Mouse (Mus musculus) hindbrain, embryonic 10.5 days (tissue): Measurements from ENCODE around the gene Tnfsf12. TPM values are rescaled to one million over a fixed set of nuclear protein-coding genes. Genes with fewer than 3 reads are reported as not detected.

ENCODE experiments used
- DNase-seq: peaks from one replicate; pipeline ENCODE4 v3.0.0-alpha.2; 2017; ENCODE audit warnings: low spot score
- H3K27ac ChIP-seq: fragments of 300-500 bp; sonication (generic); 2 replicates; pipeline ENCODE4 v1.5.1; 2016; ENCODE audit warnings: mild to moderate bottlenecking, moderate library complexity
- H3K27me3 ChIP-seq: fragments of 300-500 bp; sonication (generic); 2 replicates; pipeline ENCODE4 v1.6.1; 2016; ENCODE audit warnings: mild to moderate bottlenecking; ENCODE audit not compliant: poor library complexity, insufficient read depth, severe bottlenecking
- H3K36me3 ChIP-seq: fragments of 300-500 bp; sonication (generic); 2 replicates; pipeline ENCODE4 v1.6.1; 2016; ENCODE audit warnings: mild to moderate bottlenecking, moderate library complexity
- H3K4me1 ChIP-seq: fragments of 300-500 bp; sonication (generic); replicated peaks from 2 replicates; pipeline ENCODE4 v1.6.1; 2016; ENCODE audit warnings: mild to moderate bottlenecking
- H3K4me3 ChIP-seq: fragments of 300-500 bp; sonication (generic); 2 replicates; pipeline ENCODE4 v1.5.1; 2016; ENCODE audit warnings: mild to moderate bottlenecking, moderate library complexity
- H3K9me3 ChIP-seq: fragments of 300-500 bp; sonication (generic); 2 replicates; pipeline ENCODE4 v1.6.1; 2016; ENCODE audit warnings: mild to moderate bottlenecking, moderate library complexity
- WGBS: fragments of 180-500 bp; shearing (Covaris S2); methylation state at CpG from one replicate; pipeline ENCODE4 v1.1.7; 2016; 5-methylcytosine and 5-hydroxymethylcytosine counted together
- polyA plus RNA-seq: library from polyadenylated mRNA; unstranded; fragments of >200 nt; fragmentation: Nextera tagmentation; extraction: Ambion mirVana; gene quantifications from 2 replicates; pipeline ENCODE4 v1.2.1, GENCODE M21; 2016

Gene Tnfsf12
- polyA plus RNA-seq, 1 experiment from 2014 or later: 2.3 TPM

DNA sequence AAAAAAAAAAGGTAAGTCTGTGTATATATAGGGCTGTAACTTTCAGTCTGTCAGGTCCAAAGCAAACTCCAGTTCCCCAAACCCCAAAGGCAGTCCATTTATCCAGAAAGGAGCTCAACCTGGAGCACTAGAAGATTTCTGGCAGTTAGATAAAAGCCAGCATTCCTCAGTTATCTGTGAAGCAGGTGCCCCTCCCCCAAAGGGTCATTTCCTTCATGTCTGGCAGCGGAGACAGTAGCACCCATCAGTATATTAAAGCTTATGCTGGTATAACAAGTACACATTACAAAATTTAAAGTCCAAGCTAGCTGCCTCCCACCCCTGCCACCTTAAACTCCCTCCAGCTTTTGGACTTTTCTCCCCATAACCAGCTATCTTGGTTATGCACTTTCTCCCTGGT lies 3.9 kb upstream of the Tnfsf12 start:
- H3K4me1 ChIP-seq: peaks cover 13% of the 10 kb centered on the region
- 0 out of 2 replicates have a peak, but pooled peaks cover 9% of the 10 kb centered on the region for H3K27me3 ChIP-seq
- no peaks in the 10 kb centered on the region for H3K36me3 ChIP-seq
- H3K4me3 ChIP-seq: no peak overlapping the region
- H3K27ac ChIP-seq: no peak overlapping the region
- no peaks in the 10 kb centered on the region for H3K9me3 ChIP-seq
- no peak for DNase-seq
- WGBS: 75% methylated on average over 1 of the region's 1 CpGs

DNA sequence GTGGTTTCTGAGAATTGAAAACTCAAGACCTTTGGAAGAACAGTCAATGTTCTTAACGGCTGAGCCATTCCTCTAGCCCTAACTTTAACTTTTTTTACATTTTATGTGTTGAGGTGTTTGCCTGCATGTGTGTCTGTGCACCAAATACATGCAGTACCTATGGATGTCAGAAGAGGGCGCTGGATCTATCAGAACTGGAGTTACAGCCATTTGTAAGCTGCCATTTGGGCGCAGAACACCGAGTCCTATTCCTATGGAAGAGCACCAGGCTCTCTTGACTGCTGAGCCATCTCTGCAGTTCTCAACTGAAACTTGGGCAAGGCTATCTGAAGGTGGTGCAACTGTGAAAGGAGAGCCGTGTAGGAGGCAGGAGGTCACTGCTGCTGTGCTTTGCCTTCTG lies 2.9 kb upstream of the Tnfsf12 start:
- WGBS: 73% methylated on average over 5 of the region's 5 CpGs

DNA sequence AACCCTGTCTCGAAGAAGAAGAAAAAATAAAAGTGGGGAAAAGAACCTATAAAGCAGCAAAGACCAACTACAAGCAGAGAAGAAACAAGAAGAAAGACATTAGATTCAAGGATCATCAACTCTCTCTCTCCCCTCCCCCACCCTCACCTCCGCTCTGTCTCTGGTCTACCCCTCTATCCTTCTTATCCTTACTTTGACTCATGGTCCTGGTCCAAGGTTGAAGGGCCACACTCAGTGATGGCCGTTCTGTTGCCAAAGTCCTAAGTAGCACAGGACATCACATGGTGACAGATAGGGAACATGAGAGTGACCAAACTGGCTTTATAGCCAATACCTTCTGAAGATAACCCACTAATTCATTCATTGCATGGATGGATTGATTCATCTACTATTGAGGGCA lies 1.7 kb upstream of the Tnfsf12 start:
- Histone ChIP-seq H3K36me3 (no peaks in the 10 kb centered on the region), H3K27me3 (0 out of 2 replicates have a peak, but pooled peaks cover 9% of the 10 kb centered on the region), H3K4me3 (no peak overlapping the region), H3K4me1 (peaks cover 18% of the 10 kb centered on the region), H3K9me3 (no peaks in the 10 kb centered on the region), H3K27ac (no peak overlapping the region)
- no peak for DNase-seq
- 89% methylated on average over 3 of the region's 3 CpGs for WGBS

More for the DNA sequence above, 2.9 kb upstream of the Tnfsf12 start:
- Histone ChIP-seq H3K36me3 (no peaks in the 10 kb centered on the region), H3K27me3 (0 out of 2 replicates have a peak, but pooled peaks cover 9% of the 10 kb centered on the region), H3K4me3 (no peak overlapping the region), H3K27ac (no peak overlapping the region), H3K4me1 (peaks cover 13% of the 10 kb centered on the region), H3K9me3 (no peaks in the 10 kb centered on the region)
- no peak for DNase-seq

DNA sequence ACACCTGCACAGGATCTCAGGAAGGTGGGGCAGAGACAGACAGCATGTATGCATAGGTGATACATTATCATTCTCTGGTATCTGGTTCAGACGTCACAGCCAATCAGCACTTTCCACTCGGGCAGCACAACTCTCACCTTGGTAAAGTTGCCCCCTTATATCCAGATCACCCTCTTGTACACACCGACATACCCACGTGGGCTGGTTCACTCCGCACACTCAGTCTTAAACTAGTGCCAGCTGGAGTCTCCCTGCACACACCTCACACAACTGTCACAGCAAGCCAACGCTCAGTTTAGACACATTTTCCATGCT lies 646 bp downstream of the Tnfsf12 start:
- peak overlapping the region; percentile 59 for H3K4me3 ChIP-seq
- 34% methylated on average over 6 of the region's 6 CpGs for WGBS
- H3K4me1 ChIP-seq: peaks cover 19% of the 10 kb centered on the region
- H3K36me3 ChIP-seq: no peaks in the 10 kb centered on the region
- DNase-seq: no peak
- no peaks in the 10 kb centered on the region for H3K9me3 ChIP-seq
- H3K27me3 ChIP-seq: 0 out of 2 replicates have a peak, but pooled peaks cover 9% of the 10 kb centered on the region
- H3K27ac ChIP-seq: peak overlapping the region; percentile 89

DNA sequence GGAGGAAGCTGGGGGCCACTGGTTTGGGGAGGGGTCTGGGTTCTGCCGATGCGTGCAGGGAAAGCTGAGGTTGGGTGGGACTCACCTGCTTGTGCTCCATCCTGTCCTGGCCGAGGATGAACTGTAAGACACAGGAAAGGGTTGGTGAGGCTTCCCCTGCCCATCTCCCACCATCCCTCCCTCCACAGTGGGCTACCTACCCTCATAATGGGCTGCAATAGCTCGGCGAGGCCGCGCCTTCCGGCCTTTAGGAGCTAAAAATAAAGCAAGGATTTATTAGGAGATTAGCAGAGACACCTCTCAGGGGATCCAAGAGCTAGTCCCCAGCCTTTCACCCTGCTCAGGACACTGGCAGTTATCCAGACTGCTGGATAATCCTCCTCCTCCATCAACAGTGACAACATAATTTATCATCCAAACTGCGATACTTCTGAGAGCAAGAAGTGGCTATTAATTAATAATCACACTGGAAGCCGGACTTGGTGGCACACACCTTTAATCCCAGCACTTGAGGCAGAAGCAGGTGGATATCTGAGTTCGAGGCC lies 2.2 kb downstream of the Tnfsf12 start:
- Histone ChIP-seq H3K9me3 (no peaks in the 10 kb centered on the region), H3K27ac (no peak overlapping the region), H3K27me3 (0 out of 2 replicates have a peak, but pooled peaks cover 9% of the 10 kb centered on the region), H3K4me3 (no peak overlapping the region), H3K36me3 (no peaks in the 10 kb centered on the region), H3K4me1 (peaks cover 22% of the 10 kb centered on the region)
- WGBS: 71% methylated on average over 11 of the region's 11 CpGs
- DNase-seq: no peak

DNA sequence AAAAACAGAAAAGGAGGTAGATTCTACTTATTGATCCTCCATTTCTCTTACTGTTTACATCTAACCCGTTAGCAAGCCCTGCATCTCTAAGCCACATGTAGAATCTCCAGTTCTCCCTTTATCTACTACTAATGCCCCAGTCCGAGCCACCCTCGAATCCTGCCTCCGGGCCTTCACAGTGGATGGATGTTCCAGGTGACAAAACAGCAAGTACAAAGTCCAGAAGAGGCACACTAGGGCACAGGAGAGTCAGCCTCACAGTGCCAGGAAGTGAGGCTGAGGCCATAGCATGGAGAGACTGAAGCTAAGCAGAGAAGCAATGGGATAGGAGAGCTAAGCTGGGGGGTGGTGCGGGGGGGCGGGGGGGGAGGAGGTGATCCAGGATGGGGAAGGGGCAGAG lies 2.8 kb downstream of the Tnfsf12 start:
- H3K27me3 ChIP-seq: 0 out of 2 replicates have a peak, but pooled peaks cover 9% of the 10 kb centered on the region
- H3K4me3 ChIP-seq: no peak overlapping the region
- H3K4me1 ChIP-seq: peaks cover 22% of the 10 kb centered on the region
- no peaks in the 10 kb centered on the region for H3K9me3 ChIP-seq
- no peak overlapping the region for H3K27ac ChIP-seq
- no peak for DNase-seq
- no peaks in the 10 kb centered on the region for H3K36me3 ChIP-seq
- 82% methylated on average over 6 of the region's 6 CpGs for WGBS

DNA sequence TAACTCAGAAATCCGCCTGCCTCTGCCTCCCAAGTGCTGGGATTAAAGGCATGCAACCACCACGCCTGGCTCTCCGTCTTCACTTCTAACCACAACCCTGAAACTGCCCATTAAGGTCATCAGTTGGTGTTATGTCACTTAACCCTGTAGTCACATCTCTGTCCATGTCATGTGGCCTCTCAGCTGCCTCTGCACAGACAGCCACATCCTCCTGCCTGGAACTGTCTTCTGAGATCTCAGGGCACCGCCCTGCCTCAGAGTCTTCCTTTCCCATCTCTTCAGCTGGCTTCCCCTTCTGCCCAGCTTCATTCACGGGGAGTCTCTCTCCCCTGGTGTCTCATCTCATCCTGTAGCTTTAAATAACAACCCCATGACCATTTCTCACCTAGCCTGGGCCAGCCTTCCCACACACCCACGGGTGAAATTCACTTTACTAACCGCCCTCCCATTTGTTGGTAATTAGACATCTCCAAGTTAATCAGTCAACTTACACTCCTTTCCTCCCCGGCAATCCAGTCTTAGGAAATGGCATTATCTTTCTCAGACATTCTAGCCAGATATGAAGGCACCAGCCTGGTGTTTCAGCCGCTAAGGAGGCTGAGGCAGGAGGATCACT lies 3.3 kb downstream of the Tnfsf12 start:
- peaks cover 22% of the 10 kb centered on the region for H3K4me1 ChIP-seq
- 83% methylated on average over 9 of the region's 9 CpGs for WGBS
- 0 out of 2 replicates have a peak, but pooled peaks cover 10% of the 10 kb centered on the region for H3K27me3 ChIP-seq
- H3K27ac ChIP-seq: no peak overlapping the region
- DNase-seq: no peak
- H3K9me3 ChIP-seq: no peaks in the 10 kb centered on the region
- H3K36me3 ChIP-seq: no peaks in the 10 kb centered on the region
- no peak overlapping the region for H3K4me3 ChIP-seq

DNA sequence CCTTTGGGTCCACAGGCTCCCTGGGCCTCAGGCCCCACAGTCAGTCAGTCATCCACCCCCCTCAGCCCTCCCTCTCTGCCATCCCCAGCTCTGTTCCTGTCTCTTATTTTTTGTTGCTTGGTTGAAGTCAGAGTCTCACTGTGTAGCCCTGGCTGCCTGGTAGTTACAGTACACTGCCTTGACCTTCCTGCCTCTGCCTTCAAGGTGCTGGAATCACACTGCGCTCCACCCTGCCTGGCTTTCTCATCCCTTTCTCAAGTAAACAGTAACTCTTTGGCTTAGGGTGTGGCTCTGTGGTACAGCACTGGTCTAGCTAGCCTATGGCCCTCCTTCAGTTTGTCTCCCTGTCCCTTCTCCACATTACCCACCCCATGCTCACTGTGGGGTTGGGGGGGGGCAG lies 5.8 kb downstream of the Tnfsf12 start:
- no peaks in the 10 kb centered on the region for H3K9me3 ChIP-seq
- 97% methylated on average over 1 of the region's 1 CpGs for WGBS
- peak overlapping the region; percentile 23; the same call in 1 of the 2 replicates for H3K27ac ChIP-seq
- no peak for DNase-seq
- no peaks in the 10 kb centered on the region for H3K36me3 ChIP-seq
- no peak overlapping the region for H3K4me3 ChIP-seq
- H3K4me1 ChIP-seq: peaks cover 22% of the 10 kb centered on the region
- H3K27me3 ChIP-seq: 0 out of 2 replicates have a peak, but pooled peaks cover 11% of the 10 kb centered on the region

DNA sequence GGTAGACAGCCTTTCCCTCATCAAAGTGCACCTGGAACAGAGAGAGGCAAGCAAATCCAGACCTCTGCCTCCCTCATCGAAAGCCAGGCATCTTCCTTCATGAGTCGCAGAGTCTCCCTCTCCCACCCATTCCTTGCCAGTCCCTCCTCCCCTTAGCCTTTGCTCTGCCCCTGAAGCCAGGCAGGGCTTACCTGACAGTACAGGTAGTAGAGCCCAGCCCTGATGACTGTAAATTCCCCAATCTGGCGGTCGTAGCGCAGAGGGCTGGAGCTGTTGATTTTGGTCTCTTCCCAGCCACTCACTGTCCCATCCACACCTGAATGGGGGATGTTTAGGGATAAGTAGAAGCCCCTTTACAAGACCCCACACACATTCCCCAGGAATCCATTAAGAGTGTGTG lies 8.6 kb downstream of the Tnfsf12 start:
- H3K9me3 ChIP-seq: no peaks in the 10 kb centered on the region
- no peaks in the 10 kb centered on the region for H3K36me3 ChIP-seq
- H3K27me3 ChIP-seq: peaks cover 15% of the 10 kb centered on the region; the same call in 1 of the 2 replicates
- no peak for DNase-seq
- H3K4me1 ChIP-seq: peaks cover 28% of the 10 kb centered on the region
- WGBS: 54% methylated on average over 5 of the region's 5 CpGs
- H3K27ac ChIP-seq: no peak overlapping the region
- peak overlapping the region; percentile 14; the same call in 1 of the 2 replicates for H3K4me3 ChIP-seq

DNA sequence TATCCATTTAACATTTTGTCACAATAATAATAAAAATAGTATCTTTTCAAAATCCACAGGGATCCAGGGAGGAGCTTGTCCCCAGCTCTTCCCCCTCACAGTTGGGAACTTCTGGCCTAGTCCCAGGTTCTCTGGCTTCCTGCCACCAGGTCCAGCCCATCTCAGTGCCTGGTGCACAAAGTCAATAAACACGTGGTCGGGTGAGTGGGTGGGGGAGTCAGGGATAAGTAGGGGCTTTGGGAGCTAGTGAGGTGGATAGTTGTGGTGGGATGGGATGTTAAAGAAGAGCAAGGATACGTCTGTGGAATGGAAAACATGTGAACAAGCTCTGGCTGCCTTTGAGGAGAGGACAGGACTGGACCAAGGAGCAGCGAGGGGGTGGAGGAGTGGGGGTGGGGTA lies 9.3 kb downstream of the Tnfsf12 start:
- WGBS: 18% methylated on average over 4 of the region's 4 CpGs
- no peak overlapping the region for H3K27ac ChIP-seq
- peaks cover 34% of the 10 kb centered on the region for H3K4me1 ChIP-seq
- peaks cover 15% of the 10 kb centered on the region; the same call in 1 of the 2 replicates for H3K27me3 ChIP-seq
- no peak overlapping the region for H3K4me3 ChIP-seq
- no peak for DNase-seq
- no peaks in the 10 kb centered on the region for H3K36me3 ChIP-seq
- H3K9me3 ChIP-seq: no peaks in the 10 kb centered on the region

DNA sequence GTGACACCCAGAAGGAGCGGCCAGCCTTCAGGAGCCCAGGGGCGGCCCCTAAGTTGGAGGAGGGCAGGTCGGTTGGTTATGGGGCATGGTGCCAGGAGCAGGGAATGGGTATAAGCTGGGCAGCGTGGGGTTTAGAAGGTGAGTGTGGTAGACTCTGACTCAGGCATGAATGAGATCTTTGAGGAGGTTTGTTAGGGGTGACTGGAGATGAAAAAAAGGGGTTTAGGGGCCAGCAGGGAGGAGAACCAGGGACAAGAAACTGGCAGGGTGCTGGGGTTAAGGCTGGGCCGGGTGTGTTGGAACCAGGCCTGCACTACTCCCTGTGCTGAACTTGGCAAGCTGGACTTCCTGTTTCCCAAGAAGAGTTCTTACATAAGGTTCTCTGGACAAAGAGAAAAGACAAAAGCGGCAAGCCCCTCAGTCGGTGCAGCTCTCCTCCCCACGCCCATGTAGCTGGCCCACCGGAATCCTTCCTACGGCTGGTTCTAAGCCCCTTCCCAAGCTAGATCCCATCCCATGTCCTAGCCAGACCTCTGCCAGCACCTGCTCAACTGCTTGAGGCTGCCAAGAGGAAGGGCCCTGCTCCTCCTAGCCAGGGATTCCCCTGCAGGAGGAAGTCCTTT lies 10.0 kb downstream of the Tnfsf12 start, which contains the start of gene Tnfsf13:
Gene Tnfsf13 (minus strand): TSS at position 259 of the 623 bp plus-strand sequence.
- WGBS: 74% methylated on average over 10 of the region's 10 CpGs
- Histone ChIP-seq H3K27me3 (peaks cover 15% of the 10 kb centered on the region; the same call in 1 of the 2 replicates), H3K4me1 (peaks cover 41% of the 10 kb centered on the region), H3K9me3 (no peaks in the 10 kb centered on the region), H3K27ac (no peak within 1 kb of the TSS), H3K36me3 (no peaks in the 10 kb centered on the region; the same call in 1 of the 2 replicates), H3K4me3 (no peak within 1 kb of the TSS)
- no peak for DNase-seq

DNA sequence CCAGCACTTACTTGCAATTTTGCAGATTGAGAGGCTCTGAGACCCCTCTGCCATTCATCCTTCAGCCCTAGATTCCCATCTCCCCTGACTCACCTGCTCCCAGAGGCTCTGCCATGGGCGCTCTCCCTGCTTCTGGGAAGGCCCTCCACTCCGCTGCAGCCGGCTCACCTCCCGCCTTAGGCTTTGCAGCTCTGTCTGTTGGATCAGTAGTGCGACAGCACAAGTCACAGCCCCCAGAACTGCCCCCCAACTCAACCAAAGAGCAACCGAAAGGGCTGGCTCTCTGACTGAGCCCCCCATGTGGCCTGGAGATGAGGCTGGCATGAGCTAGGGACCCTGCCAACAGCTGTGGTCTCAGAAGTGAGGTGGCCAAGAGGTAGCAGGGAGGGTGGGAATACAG lies 10.7 kb downstream of the Tnfsf12 start:
- H3K4me1 ChIP-seq: peaks cover 47% of the 10 kb centered on the region
- H3K4me3 ChIP-seq: no peak overlapping the region

DNA sequence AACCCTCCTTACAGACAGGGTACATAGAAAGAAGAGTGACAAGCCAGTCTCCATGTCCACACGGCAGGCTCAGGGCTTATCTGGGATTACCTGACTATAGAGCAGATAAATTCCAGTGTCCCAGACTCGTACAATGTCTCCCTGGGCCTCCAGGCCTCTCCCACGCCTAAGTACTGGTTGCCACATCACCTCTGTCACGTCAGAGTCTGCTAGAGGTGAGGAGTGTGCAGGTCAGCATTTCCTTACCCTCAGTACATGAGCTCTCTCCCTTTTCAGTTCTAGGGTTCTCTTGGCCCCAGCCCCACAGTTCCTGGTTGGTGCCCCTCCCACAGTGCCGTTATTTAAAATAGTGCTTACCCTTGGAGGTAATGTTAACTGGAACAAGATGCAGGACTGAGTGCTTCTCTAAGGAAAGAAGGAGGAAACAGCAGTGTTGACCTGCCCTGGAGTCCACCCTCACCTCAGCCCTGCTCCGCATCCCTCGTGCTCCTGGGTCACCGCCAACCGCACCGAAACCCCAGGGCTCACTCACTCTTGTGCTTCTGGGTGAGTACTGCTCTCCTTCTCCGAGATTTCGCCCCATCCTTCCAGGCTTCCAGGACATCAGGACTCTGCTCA lies 11.4 kb downstream of the Tnfsf12 start:
- 86% methylated on average over 12 of the region's 12 CpGs for WGBS
- Histone ChIP-seq H3K9me3 (no peaks in the 10 kb centered on the region), H3K27ac (peak overlapping the region; percentile 41), H3K27me3 (peaks cover 15% of the 10 kb centered on the region; the same call in 1 of the 2 replicates), H3K4me3 (no peak overlapping the region), H3K36me3 (peaks cover 14% of the 10 kb centered on the region), H3K4me1 (peaks cover 50% of the 10 kb centered on the region)
- DNase-seq: no peak

More for the DNA sequence above, 10.7 kb downstream of the Tnfsf12 start:
- no peak overlapping the region for H3K27ac ChIP-seq
- H3K27me3 ChIP-seq: peaks cover 15% of the 10 kb centered on the region; the same call in 1 of the 2 replicates
- peaks cover 7% of the 10 kb centered on the region for H3K36me3 ChIP-seq
- no peaks in the 10 kb centered on the region for H3K9me3 ChIP-seq
- 83% methylated on average over 6 of the region's 6 CpGs for WGBS
- DNase-seq: no peak
